Mouse (Mus musculus) erythroblast, embryonic 14.5 days (primary cell): ENCODE measurements around the gene Nelfa. TPM values are rescaled to one million over a fixed set of nuclear protein-coding genes. Genes with fewer than 3 reads are reported as not detected.
"Not testable (repeated sequence)": the region's sequence is repeated elsewhere in the genome, so short reads cannot be mapped to it uniquely, and the experiment has no call there.

Experiments
- H3K27me3 ChIP-seq: 2 replicates; pipeline ENCODE4 v1.6.1; 2012; ENCODE audit warnings: inconsistent platforms; ENCODE audit not compliant: control insufficient read depth
- H3K36me3 ChIP-seq: 2 replicates; pipeline ENCODE4 v1.6.1; 2012; ENCODE audit warnings: mild to moderate bottlenecking, inconsistent platforms; ENCODE audit not compliant: control insufficient read depth
- H3K4me1 ChIP-seq: 2 replicates; pipeline ENCODE4 v1.6.1; 2012; ENCODE audit warnings: inconsistent platforms; ENCODE audit not compliant: control insufficient read depth
- H3K4me3 ChIP-seq: replicated peaks from 2 replicates; pipeline ENCODE3; 2012; ENCODE audit warnings: moderate library complexity, mild to moderate bottlenecking, inconsistent platforms
- H3K9me3 ChIP-seq: 2 replicates; pipeline ENCODE4 v1.6.1; 2012; ENCODE audit warnings: low read length, inconsistent platforms, mixed read lengths; ENCODE audit not compliant: control insufficient read depth
- GATA1 ChIP-seq: IDR thresholded peaks from 2 replicates; pipeline ENCODE4 v1.6.1; 2012; ENCODE audit warnings: low read length, inconsistent platforms, mixed read lengths
- TAL1 ChIP-seq: IDR thresholded peaks from 3 replicates; pipeline ENCODE4 v1.6.1; 2012; ENCODE audit warnings: low read length, inconsistent platforms, mixed read lengths
- polyA plus RNA-seq: library from polyadenylated mRNA; stranded (reverse); fragments of >175 nt; gene quantifications from 2 replicates; pipeline ENCODE4 v1.2.3, GENCODE M21; 2012

Nelfa gene
- polyA plus RNA-seq, 1 experiment = 3.2 TPM

- no peaks in the 10 kb centered on the region for H3K27me3 ChIP-seq
- H3K4me1 ChIP-seq = peaks cover 2% of the 10 kb centered on the region; the same call in 1 of the 2 replicates
- peaks cover 75% of the 10 kb centered on the region for H3K36me3 ChIP-seq
- no peak overlapping the region for H3K4me3 ChIP-seq
- H3K9me3 ChIP-seq = no peaks in the 10 kb centered on the region
- TF ChIP-seq TAL1 (no peak), GATA1 (no peak)
Measured at GRCm38 (mm10) chr5:33921486-33922235, 14.6 kb downstream of the Nelfa start.

GRCm38 (mm10) chr5:33920924-33921323 lies 15.3 kb downstream of the Nelfa start:
- Histone ChIP-seq H3K27me3 (no peaks in the 10 kb centered on the region), H3K36me3 (peaks cover 75% of the 10 kb centered on the region), H3K4me3 (no peak overlapping the region)

GRCm38 (mm10) chr5:33920037-33920436 lies 16.2 kb downstream of the Nelfa start:
- Histone ChIP-seq H3K36me3 (peaks cover 83% of the 10 kb centered on the region), H3K27me3 (no peaks in the 10 kb centered on the region), H3K4me3 (no peak overlapping the region), H3K9me3 (no peaks in the 10 kb centered on the region), H3K4me1 (0 out of 2 replicates have a peak, but pooled peaks cover 2% of the 10 kb centered on the region)
- TF ChIP-seq TAL1 (no peak), GATA1 (no peak)

More at GRCm38 (mm10) chr5:33920924-33921323, 15.3 kb downstream of the Nelfa start:
- TF ChIP-seq TAL1 = no peak
- TF ChIP-seq GATA1 = no peak
- H3K9me3 ChIP-seq = no peaks in the 10 kb centered on the region
- peaks cover 2% of the 10 kb centered on the region; the same call in 1 of the 2 replicates for H3K4me1 ChIP-seq

GRCm38 (mm10) chr5:33919466-33919865 lies 16.7 kb downstream of the Nelfa start:
- no peaks in the 10 kb centered on the region for H3K9me3 ChIP-seq
- H3K4me1 ChIP-seq = 0 out of 2 replicates have a peak, but pooled peaks cover 2% of the 10 kb centered on the region
- no peak for TF ChIP-seq TAL1
- TF ChIP-seq GATA1 = no peak
- no peaks in the 10 kb centered on the region for H3K27me3 ChIP-seq
- no peak overlapping the region for H3K4me3 ChIP-seq
- peaks cover 86% of the 10 kb centered on the region for H3K36me3 ChIP-seq

- H3K9me3 ChIP-seq, H3K4me3 ChIP-seq, H3K4me1 ChIP-seq, H3K27me3 ChIP-seq: not testable (repeated sequence)
- peaks cover 84% of the 10 kb centered on the region for H3K36me3 ChIP-seq
Measured at GRCm38 (mm10) chr5:33916616-33917015, 19.6 kb downstream of the Nelfa start.

GRCm38 (mm10) chr5:33915031-33915430 lies 21.2 kb downstream of the Nelfa start:
- not testable (repeated sequence) for H3K4me1 ChIP-seq, H3K9me3 ChIP-seq, H3K4me3 ChIP-seq, H3K27me3 ChIP-seq
- H3K36me3 ChIP-seq = peaks cover 68% of the 10 kb centered on the region

GRCm38 (mm10) chr5:33903176-33903575 lies 33.0 kb downstream of the Nelfa start:
- Histone ChIP-seq H3K36me3 (peaks cover 55% of the 10 kb centered on the region), H3K4me3 (no peak overlapping the region)

GRCm38 (mm10) chr5:33902696-33903095 lies 33.5 kb downstream of the Nelfa start:
- H3K27me3 ChIP-seq = no peaks in the 10 kb centered on the region
- no peaks in the 10 kb centered on the region for H3K4me1 ChIP-seq
- H3K9me3 ChIP-seq = no peaks in the 10 kb centered on the region
- TF ChIP-seq GATA1 (no peak), TAL1 (no peak)
- peaks cover 60% of the 10 kb centered on the region for H3K36me3 ChIP-seq
- H3K4me3 ChIP-seq = no peak overlapping the region

More at GRCm38 (mm10) chr5:33903176-33903575, 33.0 kb downstream of the Nelfa start:
- TF ChIP-seq GATA1 = no peak
- no peak for TF ChIP-seq TAL1
- Histone ChIP-seq H3K27me3 (no peaks in the 10 kb centered on the region), H3K4me1 (no peaks in the 10 kb centered on the region), H3K9me3 (no peaks in the 10 kb centered on the region)

- Histone ChIP-seq H3K36me3 (peaks cover 74% of the 10 kb centered on the region), H3K4me3 (no peak overlapping the region), H3K27me3 (no peaks in the 10 kb centered on the region), H3K4me1 (no peaks in the 10 kb centered on the region), H3K9me3 (no peaks in the 10 kb centered on the region)
- no peak for TF ChIP-seq GATA1
- no peak for TF ChIP-seq TAL1
Measured at GRCm38 (mm10) chr5:33901278-33901677, 34.9 kb downstream of the Nelfa start.
